Mouse (Mus musculus) cerebellum, adult 2 months (tissue): Measurements from ENCODE around the gene Zfp64. TPM values are rescaled to one million over a fixed set of nuclear protein-coding genes. Genes with fewer than 3 reads are reported as not detected.

ENCODE experiments used
- DNase-seq, 2 experiments: peaks; one replicate each; pipeline ENCODE4 v3.0.0; 2021
- H3K27ac ChIP-seq: fragments of 200-500 bp; 2 replicates; pipeline ENCODE4 v1.5.1; 2012; ENCODE audit warnings: low read length, control low read depth, inconsistent platforms; ENCODE audit not compliant: insufficient read depth
- H3K27me3 ChIP-seq: fragments of 200-500 bp; 2 replicates; pipeline ENCODE4 v1.6.1; 2012; ENCODE audit warnings: inconsistent platforms, mild to moderate bottlenecking, low read length, moderate library complexity; ENCODE audit not compliant: control insufficient read depth, insufficient read depth
- H3K4me1 ChIP-seq: fragments of 200-500 bp; 2 replicates; pipeline ENCODE4 v1.6.1; 2011; ENCODE audit warnings: low read length; ENCODE audit not compliant: control insufficient read depth, insufficient read depth
- H3K4me3 ChIP-seq: fragments of 200-500 bp; replicated peaks from 2 replicates; pipeline ENCODE3; 2011; ENCODE audit warnings: mild to moderate bottlenecking, low read depth, low read length, control low read depth; ENCODE audit not compliant: insufficient read depth
- CTCF ChIP-seq: fragments of 200-500 bp; IDR thresholded peaks from 2 replicates; pipeline ENCODE4 v1.5.1; 2011; ENCODE audit warnings: low read depth, mild to moderate bottlenecking, control low read depth, low read length, moderate library complexity, borderline replicate concordance; ENCODE audit not compliant: insufficient read depth
- POLR2A ChIP-seq: fragments of 200-500 bp; IDR thresholded peaks from 2 replicates; pipeline ENCODE4 v1.6.1; 2011; ENCODE audit warnings: low read length, control low read depth, borderline replicate concordance; ENCODE audit not compliant: insufficient read depth
- WGBS: fragments of 180-500 bp; shearing (Covaris S2); methylation state at CpG from one replicate; pipeline ENCODE4 v1.1.7; 2018; 5-methylcytosine and 5-hydroxymethylcytosine counted together
- polyA plus RNA-seq: library from polyadenylated mRNA; depleted of rRNA; stranded (reverse); fragments of >200 nt; gene quantifications from 2 replicates; pipeline ENCODE4 v1.2.3, GENCODE M21; 2012

Gene Zfp64
- polyA plus RNA-seq, 1 experiment = 18.6 TPM

GRCm38 (mm10) chr2:168981448-168981847, 26.1 kb upstream of the Zfp64 start:
- H3K27ac ChIP-seq = no peak overlapping the region
- 78% methylated on average over 12 of the region's 12 CpGs for WGBS
- TF ChIP-seq CTCF (no peak), POLR2A (no peak)
- no peak for DNase-seq
- H3K4me1 ChIP-seq = no peaks in the 10 kb centered on the region
- no peak overlapping the region for H3K4me3 ChIP-seq
- no peaks in the 10 kb centered on the region for H3K27me3 ChIP-seq

- no peak for TF ChIP-seq CTCF
- DNase-seq = peak; percentile 20 to 52
- Histone ChIP-seq H3K4me3 (no peak overlapping the region), H3K27me3 (no peaks in the 10 kb centered on the region), H3K27ac (no peak overlapping the region), H3K4me1 (no peaks in the 10 kb centered on the region)
- 65% methylated on average over 6 of the region's 6 CpGs for WGBS
Measured at GRCm38 (mm10) chr2:168980859-168981258, 25.5 kb upstream of the Zfp64 start.

- Histone ChIP-seq H3K4me1 (no peaks in the 10 kb centered on the region), H3K27ac (no peak overlapping the region), H3K27me3 (no peaks in the 10 kb centered on the region), H3K4me3 (no peak overlapping the region)
- TF ChIP-seq POLR2A (no peak), CTCF (peak; percentile 25; the same call in 1 of the 2 replicates)
- DNase-seq = no peak
- WGBS = 67% methylated on average over 11 of the region's 11 CpGs
Measured at GRCm38 (mm10) chr2:168979742-168980141, 24.4 kb upstream of the Zfp64 start.

GRCm38 (mm10) chr2:168978031-168978430, 22.6 kb upstream of the Zfp64 start:
- TF ChIP-seq POLR2A (no peak), CTCF (no peak)
- WGBS = 49% methylated on average over 9 of the region's 9 CpGs
- H3K27ac ChIP-seq = no peak overlapping the region
- DNase-seq = no peak
- no peaks in the 10 kb centered on the region for H3K27me3 ChIP-seq
- H3K4me3 ChIP-seq = no peak overlapping the region
- H3K4me1 ChIP-seq = no peaks in the 10 kb centered on the region

GRCm38 (mm10) chr2:168970131-168970530, 14.7 kb upstream of the Zfp64 start:
- Histone ChIP-seq H3K4me3 (no peak overlapping the region), H3K27me3 (no peaks in the 10 kb centered on the region), H3K27ac (no peak overlapping the region), H3K4me1 (peaks cover 4% of the 10 kb centered on the region; the same call in 1 of the 2 replicates)
- no peak for DNase-seq
- WGBS = 97% methylated on average over 20 of the region's 20 CpGs
- TF ChIP-seq CTCF = no peak
- TF ChIP-seq POLR2A = no peak

DNA sequence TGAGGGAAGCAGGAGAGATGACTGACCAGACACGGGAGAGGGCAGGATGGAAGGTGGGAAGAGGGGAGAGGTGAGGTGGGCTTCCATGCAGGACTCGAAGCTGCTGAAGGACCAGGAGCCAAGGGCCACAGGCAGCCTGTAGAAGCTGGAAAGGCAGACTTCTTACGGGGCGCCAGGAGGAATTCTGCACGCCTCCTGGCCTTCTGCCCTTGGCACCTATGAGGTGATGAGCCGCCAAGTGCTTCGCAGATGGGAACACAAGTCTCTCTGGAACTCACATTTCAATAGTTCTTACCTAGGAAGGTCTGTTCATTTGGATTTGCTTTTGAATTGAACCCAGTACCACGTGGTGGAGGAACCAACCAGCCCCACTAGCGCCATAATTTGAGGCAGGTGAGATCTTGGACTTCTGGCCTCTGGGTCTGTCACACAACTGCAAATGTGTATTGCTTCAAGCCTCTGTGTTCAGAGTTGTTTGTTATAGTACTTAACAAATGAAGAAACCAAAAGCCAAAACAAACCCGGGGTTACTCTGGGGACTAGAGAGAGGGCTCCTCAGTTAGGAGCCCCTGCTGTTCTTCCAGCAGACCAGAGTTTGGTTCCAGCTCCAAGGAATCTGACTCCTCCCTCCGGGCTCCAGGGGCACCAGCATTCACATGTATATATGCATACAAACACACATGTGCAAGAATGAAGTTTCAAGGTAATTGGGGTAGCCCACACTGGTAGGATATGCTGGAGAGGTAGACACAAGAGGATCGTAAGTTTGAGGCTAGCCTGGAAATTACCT, 12.9 kb upstream of the Zfp64 start:
- TF ChIP-seq POLR2A = no peak
- TF ChIP-seq CTCF = no peak
- peaks cover 4% of the 10 kb centered on the region; the same call in 1 of the 2 replicates for H3K4me1 ChIP-seq
- H3K27me3 ChIP-seq = no peaks in the 10 kb centered on the region
- peak; percentile 65 to 73 for DNase-seq
- H3K27ac ChIP-seq = no peak overlapping the region
- no peak overlapping the region for H3K4me3 ChIP-seq
- 33% methylated on average over 12 of the region's 12 CpGs for WGBS

DNA sequence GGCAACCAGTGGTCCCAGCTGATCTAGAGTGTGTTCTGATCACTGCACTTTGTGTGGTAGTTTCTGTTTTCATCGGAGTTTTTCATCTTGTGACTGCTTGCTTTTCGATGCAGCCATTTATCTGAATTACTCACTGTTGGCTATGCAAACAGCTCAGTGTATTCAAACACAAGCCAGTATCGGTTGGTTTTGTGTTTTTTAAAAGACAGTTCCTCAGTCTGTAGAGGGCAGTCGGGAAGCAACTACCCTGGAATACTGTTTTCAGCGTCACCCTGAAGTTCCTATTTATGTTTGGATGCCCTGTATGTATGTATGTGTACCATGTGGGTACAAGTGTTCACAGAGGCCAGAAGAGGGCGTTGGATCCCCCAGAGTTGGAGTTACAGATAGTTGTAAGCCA, 11.1 kb upstream of the Zfp64 start:
- H3K27ac ChIP-seq = no peak overlapping the region
- DNase-seq = no peak
- WGBS = 83% methylated on average over 6 of the region's 6 CpGs
- no peaks in the 10 kb centered on the region for H3K27me3 ChIP-seq
- TF ChIP-seq POLR2A (no peak), CTCF (no peak)
- H3K4me1 ChIP-seq = peaks cover 4% of the 10 kb centered on the region; the same call in 1 of the 2 replicates
- no peak overlapping the region for H3K4me3 ChIP-seq

GRCm38 (mm10) chr2:168964849-168965248, 9.5 kb upstream of the Zfp64 start:
- TF ChIP-seq CTCF = no peak
- TF ChIP-seq POLR2A = no peak
- no peak overlapping the region for H3K4me3 ChIP-seq
- no peak for DNase-seq
- no peaks in the 10 kb centered on the region for H3K27me3 ChIP-seq
- no peak overlapping the region for H3K27ac ChIP-seq
- H3K4me1 ChIP-seq = peaks cover 4% of the 10 kb centered on the region; the same call in 1 of the 2 replicates
- 95% methylated on average over 5 of the region's 5 CpGs for WGBS
